Mouse (Mus musculus): ENCODE measurements around the gene Cox6a1. TPM values are rescaled to one million over a fixed set of nuclear protein-coding genes. Genes with fewer than 3 reads are reported as not detected.

Gene Cox6a1
- polyA plus RNA-seq, 1 experiment from 2014 or later: 795 TPM

DNA sequence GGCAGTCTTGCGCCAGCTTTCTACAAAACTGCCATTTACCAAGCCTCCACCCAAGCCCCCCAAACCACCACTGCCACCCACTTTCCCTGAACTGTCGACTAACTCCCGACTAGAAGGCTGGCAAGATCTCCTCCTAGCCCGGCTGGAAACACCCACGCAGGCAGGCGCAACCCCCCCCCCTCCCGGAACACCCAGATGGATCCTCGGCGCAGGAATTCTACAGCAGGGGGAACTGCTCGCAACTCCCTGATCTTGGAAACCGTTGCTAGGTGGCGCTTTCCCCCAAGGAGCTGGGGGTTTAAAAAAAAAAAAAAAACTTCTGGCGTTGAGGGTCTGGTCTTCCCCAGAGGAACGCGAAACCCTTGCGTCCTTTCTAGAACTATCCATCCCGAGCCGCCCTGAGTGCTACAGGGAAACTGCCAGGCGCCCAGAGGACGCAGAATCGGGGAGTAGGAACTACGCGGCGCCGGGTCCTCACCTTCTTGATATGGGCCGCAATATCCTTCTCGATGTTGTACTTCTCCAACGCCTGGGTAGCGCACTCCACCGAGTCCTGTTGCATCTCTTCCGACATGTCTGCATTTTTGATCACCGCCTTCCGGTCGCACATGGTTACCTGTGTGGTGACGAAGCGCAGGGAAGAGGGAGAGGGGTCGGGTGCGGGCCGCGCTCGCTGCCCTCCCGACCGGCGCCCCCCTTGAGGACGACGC is 48.6 kb downstream of the Cox6a1 start:
- ATAC-seq (ENCODE audit: low read depth) (peak; percentile 6; the same call in 1 of the 2 replicates), DNase-seq (no peak)
- peak overlapping the region; percentile 91 for H3K4me2 ChIP-seq
- peaks cover 43% of the 10 kb centered on the region for H3K36me3 ChIP-seq
- no peaks in the 10 kb centered on the region for H3K27me3 ChIP-seq
- peaks cover 57% of the 10 kb centered on the region for H3K4me1 ChIP-seq (replicated peaks)
- H3K9ac ChIP-seq: peak overlapping the region; percentile 98
- under 1% methylated on average over 46 of the region's 46 CpGs for WGBS (ENCODE audit: insufficient replicate concordance)
- peak overlapping the region; percentile 89 for H3K4me3 ChIP-seq (replicated peaks)
- no peaks in the 10 kb centered on the region for H3K9me3 ChIP-seq (replicated peaks)
- H3K27ac ChIP-seq: peak overlapping the region; percentile 96

DNA sequence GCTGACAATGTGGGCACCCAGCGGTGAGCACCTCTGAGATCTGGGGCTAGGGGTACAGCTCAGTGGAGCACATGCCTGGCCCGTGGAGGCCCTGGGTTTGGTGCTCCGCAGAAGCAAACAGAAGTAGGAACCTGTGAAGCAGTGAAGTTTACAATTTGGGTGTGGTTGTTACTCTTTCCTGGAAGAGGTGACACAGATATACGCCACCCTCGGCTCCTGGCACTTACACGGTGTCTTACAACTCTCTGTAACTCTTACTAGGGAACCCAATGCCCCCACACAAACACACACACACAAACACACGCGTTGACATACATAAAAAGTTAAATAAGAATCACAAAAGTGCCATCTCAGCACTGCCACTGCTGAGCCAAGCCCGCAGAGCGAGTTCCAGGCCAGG is 52.4 kb downstream of the Cox6a1 start:
- Histone ChIP-seq H3K4me1 (replicated peaks) (peaks cover 52% of the 10 kb centered on the region), H3K27ac (peak overlapping the region; percentile 87), H3K9me3 (replicated peaks) (no peaks in the 10 kb centered on the region), H3K36me3 (peaks cover 66% of the 10 kb centered on the region), H3K4me3 (replicated peaks) (peak overlapping the region; percentile 4; the same call in 1 of the 2 replicates), H3K27me3 (no peaks in the 10 kb centered on the region), H3K9ac (peak overlapping the region; percentile 55), H3K4me2 (peak overlapping the region; percentile 50)
- ATAC-seq (ENCODE audit: low read depth): no peak
- 45% methylated on average over 10 of the region's 10 CpGs for WGBS (ENCODE audit: insufficient replicate concordance)
- DNase-seq: no peak

Other genes starting within 250 kb of the Cox6a1 start
- gene Acads, start 229.6 kb downstream of the Cox6a1 start, polyA plus RNA-seq (2015; fragmentation: Nextera tagmentation; extraction: Ambion mirVana): 40.9 and 41.5 TPM in 2 replicates
- 8.7 and 10.4 TPM in 2 replicates for gene Unc119b, start 214.0 kb downstream of the Cox6a1 start, polyA plus RNA-seq (2015; fragmentation: Nextera tagmentation; extraction: Ambion mirVana)
- 23.0 and 26.0 TPM in 2 replicates for gene Mlec, start 190.8 kb downstream of the Cox6a1 start, polyA plus RNA-seq (2015; fragmentation: Nextera tagmentation; extraction: Ambion mirVana)
- not detected in 2 replicates for gene Cabp1, start 154.6 kb downstream of the Cox6a1 start, polyA plus RNA-seq (2015; fragmentation: Nextera tagmentation; extraction: Ambion mirVana)
- 120 and 127 TPM in 2 replicates for gene Pop5, start 113.1 kb downstream of the Cox6a1 start, polyA plus RNA-seq (2015; fragmentation: Nextera tagmentation; extraction: Ambion mirVana)
- 122 and 126 TPM in 2 replicates for gene Rnf10, start 76.1 kb downstream of the Cox6a1 start, polyA plus RNA-seq (2015; fragmentation: Nextera tagmentation; extraction: Ambion mirVana)
- 38.1 and 42.0 TPM in 2 replicates for gene Coq5, start 69.3 kb downstream of the Cox6a1 start, polyA plus RNA-seq (2015; fragmentation: Nextera tagmentation; extraction: Ambion mirVana)
- 744 and 768 TPM in 2 replicates for gene Dynll1, start 48.0 kb downstream of the Cox6a1 start, polyA plus RNA-seq (2015; fragmentation: Nextera tagmentation; extraction: Ambion mirVana)
- gene Srsf9, start 21.8 kb downstream of the Cox6a1 start, polyA plus RNA-seq (2015; fragmentation: Nextera tagmentation; extraction: Ambion mirVana): 130 and 143 TPM in 2 replicates
- gene Gatc, start 7.8 kb downstream of the Cox6a1 start, polyA plus RNA-seq (2015; fragmentation: Nextera tagmentation; extraction: Ambion mirVana): 13.0 and 19.0 TPM in 2 replicates
- 40.4 and 41.5 TPM in 2 replicates for gene Triap1, start 7.8 kb downstream of the Cox6a1 start, polyA plus RNA-seq (2015; fragmentation: Nextera tagmentation; extraction: Ambion mirVana)
- gene Msi1, start 80.6 kb upstream of the Cox6a1 start, polyA plus RNA-seq (2015; fragmentation: Nextera tagmentation; extraction: Ambion mirVana): 0.83 and 1.4 TPM in 2 replicates
- 0.35 TPM in 1 of 2 replicates, not detected in the other for gene Pla2g1b, start 117.3 kb upstream of the Cox6a1 start, polyA plus RNA-seq (2015; fragmentation: Nextera tagmentation; extraction: Ambion mirVana)
- 5.6 and 6.1 TPM in 2 replicates for gene Sirt4, start 135.7 kb upstream of the Cox6a1 start, polyA plus RNA-seq (2015; fragmentation: Nextera tagmentation; extraction: Ambion mirVana)
- 11.1 and 14.5 TPM in 2 replicates for gene Pxn, start 157.7 kb upstream of the Cox6a1 start, polyA plus RNA-seq (2015; fragmentation: Nextera tagmentation; extraction: Ambion mirVana)
- gene Rplp0, start 210.5 kb upstream of the Cox6a1 start, polyA plus RNA-seq (2015; fragmentation: Nextera tagmentation; extraction: Ambion mirVana): 1,664 and 1,673 TPM in 2 replicates
- gene Gcn1l1, start 216.3 kb upstream of the Cox6a1 start, polyA plus RNA-seq (2015; fragmentation: Nextera tagmentation; extraction: Ambion mirVana): 18.7 and 19.3 TPM in 2 replicates